Mouse (Mus musculus) layer of hippocampus, postnatal 36 days (tissue): ENCODE measurements at regions not wholly inside any gene's neighbourhood (a gene's known extent, or its start where the extent isn't known, plus 50 kb on each side); places are given as distances from the start of the nearest gene placed in this dataset.

Experiments
- DNase-seq, 2 experiments: peaks; one replicate each; pipeline ENCODE4 v3.0.0; 2022

- DNase-seq = peak; percentile 23 to 28
Measured at GRCm38 (mm10) chr17:72782775-72783174, 53.5 kb upstream of the Ypel5 start.

DNA sequence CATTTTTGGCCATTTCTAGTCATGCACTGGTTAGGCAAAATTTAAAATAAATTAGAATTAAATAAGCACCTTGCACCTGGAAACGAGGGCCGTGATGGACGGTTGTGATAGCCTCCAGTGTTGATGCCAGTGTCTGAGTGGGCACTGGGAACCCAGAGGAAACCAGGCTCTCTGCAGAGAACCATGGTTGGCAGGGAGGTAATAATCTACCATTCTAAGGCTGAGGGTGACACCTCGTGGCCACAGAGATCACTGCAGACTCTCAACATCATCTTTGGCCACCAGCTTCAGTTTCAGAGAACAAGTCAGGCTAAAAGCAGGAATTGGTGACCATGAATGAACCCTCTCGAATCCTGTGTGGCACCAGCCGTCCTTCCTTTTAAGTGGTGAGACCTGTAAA, 54.5 kb upstream of the Ypel5 start:
- peak; percentile 67 to 71 for DNase-seq

GRCm38 (mm10) chr17:72768266-72768665, 68.0 kb upstream of the Ypel5 start:
- DNase-seq = no peak

DNA sequence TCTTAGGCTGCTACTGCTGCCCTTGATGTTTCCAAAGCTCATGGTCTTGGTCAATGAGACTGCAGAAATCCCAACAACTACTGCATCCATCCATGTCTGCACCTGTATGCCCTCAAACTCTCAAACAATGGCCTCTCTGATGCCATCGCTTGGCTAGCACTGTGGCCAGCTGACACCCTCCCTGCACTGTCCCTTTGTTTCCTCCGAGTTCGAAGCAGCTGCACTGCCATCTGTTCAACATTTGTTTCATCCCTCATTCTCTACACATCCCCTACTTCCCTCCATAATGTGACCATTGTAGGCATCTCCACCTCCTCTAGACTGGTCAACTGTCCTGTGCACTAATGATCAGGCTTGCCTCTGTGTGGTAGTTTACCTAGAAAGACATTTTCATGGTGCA, 75.3 kb upstream of the Ypel5 start:
- no peak for DNase-seq

DNA sequence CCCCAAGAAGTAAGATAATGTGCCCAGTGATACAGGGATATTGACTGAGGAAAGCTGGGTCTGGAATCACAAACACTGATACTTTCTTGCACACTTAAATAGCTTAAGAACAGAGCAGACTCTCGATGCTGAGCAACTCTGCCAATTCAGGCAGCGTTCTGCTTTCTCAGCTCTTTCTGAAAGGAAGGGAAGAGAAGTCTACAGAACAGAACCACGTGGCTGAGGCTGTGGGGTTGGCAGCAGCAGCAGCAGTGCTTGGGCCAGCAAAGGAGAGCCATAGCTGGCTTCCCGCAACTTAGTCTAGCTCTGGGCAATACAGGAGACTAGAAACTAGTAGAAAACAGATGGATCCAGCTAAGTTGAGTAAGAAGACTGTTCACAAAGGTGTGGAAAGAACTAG, 89.8 kb upstream of the Ypel5 start:
- peak; percentile 11 to 23 for DNase-seq

- no peak for DNase-seq
Measured at GRCm38 (mm10) chr17:72733006-72733405, 103.2 kb upstream of the Ypel5 start.

DNA sequence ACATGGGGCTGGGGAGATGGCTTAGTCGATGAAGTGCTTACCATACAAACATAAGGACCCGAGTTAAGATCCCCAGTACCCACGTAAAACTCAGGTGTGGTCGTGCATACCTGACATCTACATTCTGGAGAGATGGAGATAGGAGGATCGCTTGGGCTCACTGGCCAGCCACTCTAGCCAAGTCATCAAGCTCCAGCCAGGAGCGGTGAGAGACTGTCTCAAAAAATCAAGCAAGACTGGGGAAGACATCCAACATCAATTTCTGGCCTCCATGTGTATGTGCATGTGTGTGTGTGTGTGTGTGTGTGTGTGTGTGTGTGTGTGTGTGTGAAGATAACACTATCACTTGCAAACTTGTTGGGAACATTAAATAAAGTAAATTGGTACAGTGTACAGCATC, 104.6 kb upstream of the Ypel5 start:
- no peak for DNase-seq

DNA sequence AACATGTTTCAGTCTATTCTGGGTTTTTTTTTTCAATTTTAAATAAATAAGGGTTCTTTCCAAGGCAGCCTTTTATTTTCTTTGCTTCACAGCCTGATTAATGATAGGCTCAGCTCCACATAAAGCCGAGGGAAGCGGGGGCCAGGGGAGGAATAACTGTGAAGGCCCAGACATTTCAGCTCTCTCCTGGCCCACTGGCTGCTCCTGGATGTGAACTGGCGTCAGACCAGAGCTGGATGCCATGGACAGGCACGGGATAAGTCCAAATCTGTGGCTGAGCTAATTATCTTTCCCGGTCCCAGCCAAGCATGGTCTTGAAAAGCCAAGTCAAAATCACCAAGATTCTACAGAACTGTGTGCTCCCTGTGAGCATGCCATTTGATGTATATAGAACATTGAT, 105.1 kb upstream of the Ypel5 start:
- peak; percentile 10 to 13 for DNase-seq

DNA sequence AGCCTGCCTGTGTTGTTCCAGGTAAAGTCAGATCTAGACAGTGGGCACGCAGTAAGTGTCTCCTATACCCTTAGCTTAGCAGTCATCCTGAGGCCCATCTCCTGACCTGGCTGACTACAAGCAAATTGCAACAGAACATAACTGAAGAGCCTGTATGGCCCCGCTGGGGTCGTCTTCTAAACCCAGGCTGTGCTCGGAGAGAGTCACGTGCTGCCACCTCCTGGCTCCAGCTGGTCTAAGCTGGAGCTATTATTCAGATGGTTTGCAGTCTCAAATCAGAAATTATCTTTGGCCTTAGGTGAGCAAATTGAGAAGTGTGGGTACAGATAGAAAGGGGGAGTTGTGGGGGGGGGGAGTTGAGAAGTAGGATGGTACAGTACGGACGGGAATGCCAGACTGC, 115.5 kb upstream of the Ypel5 start:
- DNase-seq = no peak

DNA sequence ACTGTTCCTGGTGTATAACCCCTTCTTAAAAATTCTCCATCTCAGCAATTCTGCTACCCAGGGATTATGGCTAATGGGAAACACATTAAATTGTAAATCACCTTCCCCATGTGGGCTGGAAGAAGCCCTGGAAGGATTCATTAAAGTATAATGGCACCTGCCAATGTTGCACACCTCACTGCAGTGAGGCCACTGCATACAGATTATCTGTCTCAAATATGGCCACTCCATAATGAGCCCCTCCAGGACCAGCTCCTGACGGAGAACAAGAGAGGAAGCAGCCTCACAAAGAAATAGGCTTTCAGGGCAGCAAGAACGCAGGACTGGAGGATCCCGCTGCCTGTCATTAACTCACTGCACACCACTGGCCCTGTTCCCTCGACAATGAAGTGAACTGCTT, 115.2 kb upstream of the Alk start:
- no peak for DNase-seq

DNA sequence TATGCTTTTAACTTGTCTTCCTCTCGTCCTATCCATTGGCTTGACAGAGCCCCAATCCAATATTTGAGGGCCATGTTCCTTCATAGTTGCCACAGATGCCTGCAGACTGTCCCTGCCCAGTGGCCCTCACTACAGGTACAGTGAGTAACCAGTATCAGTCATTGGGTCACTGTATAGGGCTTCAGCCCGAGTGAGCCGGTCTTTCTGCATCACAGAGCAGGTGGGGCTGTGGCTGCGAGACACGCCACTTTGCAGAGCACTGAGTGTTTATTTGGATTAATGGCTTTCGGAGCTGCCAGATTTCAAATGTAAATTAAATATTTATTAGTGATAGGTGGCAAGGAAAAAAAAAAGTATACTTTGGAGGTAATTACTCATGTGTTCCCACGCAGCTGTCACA, 87.2 kb upstream of the Alk start:
- DNase-seq = no peak

GRCm38 (mm10) chr17:72689606-72690005, 85.2 kb upstream of the Alk start:
- no peak for DNase-seq

DNA sequence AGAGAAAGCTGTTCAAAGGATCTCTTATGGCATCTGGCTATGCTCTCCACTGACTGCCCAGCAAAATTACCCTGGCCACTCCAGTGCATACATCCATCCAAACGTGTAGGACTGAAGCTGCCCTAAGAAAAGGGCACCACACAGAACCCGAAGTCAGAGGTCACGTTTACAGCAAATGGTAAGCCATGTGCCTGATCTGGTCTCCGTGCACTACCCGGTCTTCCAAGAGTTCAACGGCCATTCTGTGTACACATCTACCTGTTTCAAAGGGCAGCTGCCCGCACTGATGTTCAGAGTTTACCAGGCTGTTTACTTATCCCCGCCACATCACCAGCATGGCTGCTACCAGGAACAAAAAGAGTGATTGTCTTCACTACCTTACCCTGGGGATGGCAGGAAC, 84.4 kb upstream of the Alk start:
- no peak for DNase-seq

GRCm38 (mm10) chr17:72674658-72675057, 70.2 kb upstream of the Alk start:
- no peak for DNase-seq

- DNase-seq = no peak
Measured at GRCm38 (mm10) chr17:72672010-72672409, 67.6 kb upstream of the Alk start.

DNA sequence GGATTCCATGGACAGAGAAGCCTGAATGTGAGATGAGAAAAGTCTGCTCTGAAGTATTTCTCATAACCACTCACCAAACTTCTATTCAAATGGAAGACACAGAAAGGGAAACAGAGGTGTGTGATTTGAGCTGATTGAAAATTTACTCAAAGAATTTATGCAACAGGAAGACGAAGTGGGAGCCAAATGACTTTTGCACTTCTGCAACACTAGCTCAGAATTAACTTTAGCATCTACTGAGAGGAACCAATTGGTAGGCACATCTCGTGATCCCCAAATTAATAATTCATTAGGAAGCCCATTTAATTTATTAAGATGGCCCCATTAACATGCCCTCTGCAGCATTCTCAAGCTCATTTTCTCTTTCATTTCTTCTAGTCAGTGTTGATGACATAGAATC, 62.5 kb upstream of the Alk start:
- no peak for DNase-seq

GRCm38 (mm10) chr17:72661678-72662077, 57.3 kb upstream of the Alk start:
- DNase-seq = no peak

DNA sequence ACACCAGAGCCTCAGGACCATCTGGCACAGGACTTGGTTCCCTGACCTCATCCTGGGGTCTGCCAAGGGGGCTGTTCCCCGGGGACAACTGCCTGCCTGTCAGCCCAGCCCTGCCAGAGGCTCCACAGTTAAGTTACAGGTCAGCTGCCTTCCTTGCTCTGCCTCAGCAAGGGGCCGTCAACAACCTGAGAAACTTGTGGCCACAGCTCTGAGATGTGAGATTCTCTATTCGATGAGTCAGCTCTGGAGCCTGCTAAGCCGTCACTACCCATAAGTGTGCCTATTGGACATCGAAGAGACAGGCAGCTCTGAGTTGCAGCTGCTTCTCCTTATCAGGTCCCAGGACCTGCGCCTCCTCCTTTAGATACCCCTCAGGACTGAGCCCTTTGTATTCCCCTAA, 54.3 kb upstream of the Alk start:
- DNase-seq = no peak

- DNase-seq = no peak
Measured at GRCm38 (mm10) chr17:72657826-72658225, 53.4 kb upstream of the Alk start.
